ENCODE assay signal across 9 mouse cellular contexts in the genomic region with DNA sequence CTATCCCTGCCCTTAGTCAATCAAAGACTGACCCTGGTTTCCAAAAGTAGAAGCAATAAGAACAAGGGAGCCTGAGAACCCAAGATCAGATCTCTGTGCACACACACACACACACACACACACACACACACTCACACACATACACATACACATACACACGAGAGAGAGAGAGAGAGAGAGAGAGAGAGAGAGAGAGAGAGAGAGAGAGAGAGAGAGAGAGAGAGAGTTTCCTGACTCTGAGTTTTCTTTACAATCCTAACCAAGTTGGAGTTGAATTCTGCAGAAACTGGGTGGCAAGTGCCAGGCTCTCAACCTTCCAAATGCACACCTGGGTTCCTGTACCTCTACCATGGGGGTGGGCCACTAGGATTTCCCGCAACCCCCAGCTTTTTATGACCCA. TPM values are rescaled to one million over a fixed set of nuclear protein-coding genes. Genes with fewer than 3 reads are reported as not detected.
A peak's percentile ranks its signal among the peaks of the same experiment; 100 is the strongest.
DNase-seq lines count a peak whose midpoint lies in the region; ATAC-seq and TF ChIP-seq lines count a peak whose summit lies in the region.
"Had no signal": no experiment of that assay in that cellular context is flagged by ENCODE, and none has a peak within 500 bp of the region (broad histone marks: within the 10 kb centered on the region; RNA-seq: fewer than 3 reads in every experiment).

No protein-coding gene starts in this region.

- no peaks in the 10 kb centered on the region for H3K36me3 ChIP-seq in liver, embryonic 12.5 days
- H3K36me3 ChIP-seq in forebrain, embryonic 13.5 days (ENCODE audit: poor library complexity, severe bottlenecking), result peaks cover 30% of the 10 kb centered on the region
- H3K36me3 ChIP-seq in limb, embryonic 12.5 days, result peaks cover 34% of the 10 kb centered on the region

- H3K9ac ChIP-seq in liver, embryonic 12.5 days, result no peak overlapping the region
- H3K9ac ChIP-seq in forebrain, embryonic 13.5 days, result peak overlapping the region; percentile 83
- peak overlapping the region; percentile 86 for H3K9ac ChIP-seq in limb, embryonic 12.5 days (replicated peaks)

- no peak for TF ChIP-seq POLR2A in olfactory bulb, adult 2 months (IDR thresholded peaks at IDR 0.05; ENCODE audit: insufficient read depth, low read depth, low read length)

- H3K4me1 ChIP-seq in liver, embryonic 12.5 days, result peaks cover 44% of the 10 kb centered on the region
- H3K4me1 ChIP-seq in forebrain, embryonic 13.5 days, result peaks cover 45% of the 10 kb centered on the region
- H3K4me1 ChIP-seq in limb, embryonic 12.5 days (replicated peaks), result peaks cover 38% of the 10 kb centered on the region
- H3K4me1 ChIP-seq in olfactory bulb, adult 2 months (ENCODE audit: control insufficient read depth, insufficient read depth, low read length), result peaks cover 17% of the 10 kb centered on the region

- 50% methylated on average over 1 of the region's 2 CpGs for WGBS in liver, embryonic 12.5 days (ENCODE audit: insufficient replicate concordance)
- WGBS in forebrain, embryonic 13.5 days, result 0% methylated on average over 1 of the region's 2 CpGs
- 0% methylated on average over 1 of the region's 2 CpGs for WGBS in limb, embryonic 12.5 days
- 11% methylated on average over 2 of the region's 2 CpGs for WGBS in olfactory bulb, adult 2 months

- peak overlapping the region; percentile 27; the same call in 1 of the 2 replicates for H3K27ac ChIP-seq in liver, embryonic 12.5 days
- H3K27ac ChIP-seq in forebrain, embryonic 13.5 days, result peak overlapping the region; percentile 95
- peak overlapping the region; percentile 97 for H3K27ac ChIP-seq in limb, embryonic 12.5 days
- H3K27ac ChIP-seq in olfactory bulb, adult 2 months (ENCODE audit: insufficient read depth, low read depth, low read length), result no peak overlapping the region

- no peak for TF ChIP-seq CTCF in olfactory bulb, adult 2 months (IDR thresholded peaks at IDR 0.05; ENCODE audit: insufficient read depth, low read depth, low read length)

- DNase-seq in liver, result no peak
- DNase-seq in cerebellum, postnatal 14 days, result no peak
- DNase-seq in cerebellum, adult 9-11 months, result no peak

- no peaks in the 10 kb centered on the region for H3K9me3 ChIP-seq in liver, embryonic 12.5 days (replicated peaks)
- no peaks in the 10 kb centered on the region for H3K9me3 ChIP-seq in forebrain, embryonic 13.5 days (replicated peaks)
- H3K9me3 ChIP-seq in limb, embryonic 12.5 days, result no peaks in the 10 kb centered on the region

- peak overlapping the region; percentile 62; the same call in 1 of the 2 replicates for H3K4me3 ChIP-seq in liver, embryonic 12.5 days
- peak overlapping the region; percentile 68 for H3K4me3 ChIP-seq in forebrain, embryonic 13.5 days
- H3K4me3 ChIP-seq in limb, embryonic 12.5 days (replicated peaks), result peak overlapping the region; percentile 87
- H3K4me3 ChIP-seq in olfactory bulb, adult 2 months (ENCODE audit: insufficient read depth, low read depth, low read length), result 0 out of 2 replicates have a peak overlapping the region, but pooled peaks have one; percentile 15

- H3K27me3 ChIP-seq in liver, embryonic 12.5 days (replicated peaks), result peaks cover 72% of the 10 kb centered on the region
- H3K27me3 ChIP-seq in forebrain, embryonic 13.5 days, result no peaks in the 10 kb centered on the region
- no peaks in the 10 kb centered on the region for H3K27me3 ChIP-seq in limb, embryonic 12.5 days
- H3K27me3 ChIP-seq: Patski had no signal

- no peak for ATAC-seq in liver, embryonic 12.5 days
- no peak for ATAC-seq in forebrain, embryonic 13.5 days
- ATAC-seq in limb, embryonic 12.5 days (ENCODE audit: insufficient number of reproducible peaks, insufficient read depth, low FRiP score, low TSS enrichment, low read depth), result no peak
- no peak for ATAC-seq in erythroblast, adult 5-6 weeks (replicated peaks; ENCODE audit: low FRiP score, poor library complexity, severe bottlenecking)
- ATAC-seq: Patski had no signal

- peak overlapping the region; percentile 80 for H3K4me2 ChIP-seq in liver, embryonic 12.5 days
- H3K4me2 ChIP-seq in forebrain, embryonic 13.5 days, result peak overlapping the region; percentile 91
- H3K4me2 ChIP-seq in limb, embryonic 12.5 days, result peak overlapping the region; percentile 86

RNA-seq across cellular contexts. Expression of gene Gdf11, which starts 1.7 kb away (rescaled TPM):
- 1.8 and 1.9 TPM in 2 replicates for polyA plus RNA-seq in liver, embryonic 12.5 days (2016; fragmentation: Nextera tagmentation; extraction: Ambion mirVana)
- polyA plus RNA-seq in forebrain, embryonic 13.5 days (2015; fragmentation: Nextera tagmentation; extraction: Ambion mirVana), result 8.9 and 9.0 TPM in 2 replicates
- polyA plus RNA-seq in limb, embryonic 12.5 days (2016; fragmentation: Nextera tagmentation; extraction: Ambion mirVana), result 15.2 and 20.7 TPM in 2 replicates
- not detected in 2 replicates for polyA plus RNA-seq in olfactory bulb, adult 2 months (2012; ENCODE audit: insufficient read depth, insufficient read length, low replicate concordance, missing spikeins)
- not detected in 2 replicates for total RNA-seq in erythroblast, adult 5-6 weeks (2015; ENCODE audit: low replicate concordance)
- not detected in 2 replicates for total RNA-seq in erythroblast, adult 5-6 weeks (2017; ENCODE audit: low replicate concordance)

RNA-seq across cellular contexts. Expression of gene Cd63, which starts 10.9 kb away (rescaled TPM):
- 127 and 129 TPM in 2 replicates for polyA plus RNA-seq in liver, embryonic 12.5 days (2016; fragmentation: Nextera tagmentation; extraction: Ambion mirVana)
- 127 and 130 TPM in 2 replicates for polyA plus RNA-seq in forebrain, embryonic 13.5 days (2015; fragmentation: Nextera tagmentation; extraction: Ambion mirVana)
- 522 and 547 TPM in 2 replicates for polyA plus RNA-seq in limb, embryonic 12.5 days (2016; fragmentation: Nextera tagmentation; extraction: Ambion mirVana)
- not detected in 2 replicates for polyA plus RNA-seq in olfactory bulb, adult 2 months (2012; ENCODE audit: insufficient read depth, insufficient read length, low replicate concordance, missing spikeins)
- total RNA-seq in erythroblast, adult 5-6 weeks (2015; ENCODE audit: low replicate concordance), result 90.9 and 115 TPM in 2 replicates
- total RNA-seq in erythroblast, adult 5-6 weeks (2017; ENCODE audit: low replicate concordance), result 27.2 and 35.5 TPM in 2 replicates

RNA-seq across cellular contexts. Expression of gene Rdh5, which starts 32.8 kb away (rescaled TPM):
- polyA plus RNA-seq in liver, embryonic 12.5 days (2016; fragmentation: Nextera tagmentation; extraction: Ambion mirVana), result 8.2 and 9.0 TPM in 2 replicates
- 10.7 and 16.0 TPM in 2 replicates for polyA plus RNA-seq in forebrain, embryonic 13.5 days (2015; fragmentation: Nextera tagmentation; extraction: Ambion mirVana)
- 9.3 and 11.4 TPM in 2 replicates for polyA plus RNA-seq in limb, embryonic 12.5 days (2016; fragmentation: Nextera tagmentation; extraction: Ambion mirVana)
- polyA plus RNA-seq in olfactory bulb, adult 2 months (2012; ENCODE audit: insufficient read depth, insufficient read length, low replicate concordance, missing spikeins), result not detected in 2 replicates
- 5.0 TPM in 1 of 2 replicates, not detected in the other for total RNA-seq in erythroblast, adult 5-6 weeks (2015; ENCODE audit: low replicate concordance)
- 1.1 TPM in 1 of 2 replicates, not detected in the other for total RNA-seq in erythroblast, adult 5-6 weeks (2017; ENCODE audit: low replicate concordance)

RNA-seq across cellular contexts. Expression of gene Bloc1s1, which starts 34.0 kb away (rescaled TPM):
- polyA plus RNA-seq in liver, embryonic 12.5 days (2016; fragmentation: Nextera tagmentation; extraction: Ambion mirVana), result 82.5 and 83.0 TPM in 2 replicates
- polyA plus RNA-seq in forebrain, embryonic 13.5 days (2015; fragmentation: Nextera tagmentation; extraction: Ambion mirVana), result 241 and 243 TPM in 2 replicates
- 197 and 202 TPM in 2 replicates for polyA plus RNA-seq in limb, embryonic 12.5 days (2016; fragmentation: Nextera tagmentation; extraction: Ambion mirVana)
- not detected in 2 replicates for polyA plus RNA-seq in olfactory bulb, adult 2 months (2012; ENCODE audit: insufficient read depth, insufficient read length, low replicate concordance, missing spikeins)
- total RNA-seq in erythroblast, adult 5-6 weeks (2015; ENCODE audit: low replicate concordance), result 25.4 and 37.0 TPM in 2 replicates
- 22.7 and 24.7 TPM in 2 replicates for total RNA-seq in erythroblast, adult 5-6 weeks (2017; ENCODE audit: low replicate concordance)

RNA-seq across cellular contexts. Expression of gene Itga7, which starts 43.8 kb away (rescaled TPM):
- 0.12 and 0.17 TPM in 2 replicates for polyA plus RNA-seq in liver, embryonic 12.5 days (2016; fragmentation: Nextera tagmentation; extraction: Ambion mirVana)
- polyA plus RNA-seq in forebrain, embryonic 13.5 days (2015; fragmentation: Nextera tagmentation; extraction: Ambion mirVana), result 0.63 and 0.83 TPM in 2 replicates
- polyA plus RNA-seq in limb, embryonic 12.5 days (2016; fragmentation: Nextera tagmentation; extraction: Ambion mirVana), result 1.3 and 1.7 TPM in 2 replicates
- polyA plus RNA-seq in olfactory bulb, adult 2 months (2012; ENCODE audit: insufficient read depth, insufficient read length, low replicate concordance, missing spikeins), result not detected in 2 replicates
- not detected in 2 replicates for total RNA-seq in erythroblast, adult 5-6 weeks (2015; ENCODE audit: low replicate concordance)
- not detected in 2 replicates for total RNA-seq in erythroblast, adult 5-6 weeks (2017; ENCODE audit: low replicate concordance)

Comparison
In these comparisons a context has a peak if more than half of its experiments do, and no peak if none do; other contexts are left out.
1. H3K4me3 ChIP-seq: peak in every context shown above with its lines; median percentile 87 in limb, embryonic 12.5 days; 68 in forebrain, embryonic 13.5 days; 62 in liver, embryonic 12.5 days; 15 in olfactory bulb, adult 2 months.
2. RNA of gene Cd63, which starts 10.9 kb away (polyA plus RNA-seq): 522 to 547 TPM in limb, embryonic 12.5 days, 127 to 130 TPM in forebrain, embryonic 13.5 days and 127 to 129 TPM in liver, embryonic 12.5 days; not detected in olfactory bulb, adult 2 months; every median in the first group is over 100 times any median in the second.
3. Peak in every context shown above with its lines, with median percentiles within 50 percentile points of each other: H3K4me2 ChIP-seq.